Mouse (Mus musculus) adipocyte (in vitro differentiated cells): ENCODE measurements around the gene Tspan14.

ENCODE experiments used
- DNase-seq: peaks from one replicate; pipeline ENCODE4 v3.0.0-alpha.2; 2016; ENCODE audit warnings: low spot score

Tspan14 gene

GRCm38 (mm10) chr14:40952301-40952700 is 14.3 kb downstream of the Tspan14 start:
- DNase-seq: no peak

- DNase-seq: no peak
Observed at GRCm38 (mm10) chr14:40949730-40950614, 16.6 kb downstream of the Tspan14 start.

- DNase-seq: no peak
Observed at GRCm38 (mm10) chr14:40949047-40949446, 17.6 kb downstream of the Tspan14 start.

GRCm38 (mm10) chr14:40948522-40948921 is 18.1 kb downstream of the Tspan14 start:
- DNase-seq: no peak

- DNase-seq: no peak
Observed at GRCm38 (mm10) chr14:40947431-40948394, 18.9 kb downstream of the Tspan14 start.

- DNase-seq: no peak
Observed at GRCm38 (mm10) chr14:40943802-40944201, 22.8 kb downstream of the Tspan14 start.

- no peak for DNase-seq
Observed at GRCm38 (mm10) chr14:40942429-40942828, 24.2 kb downstream of the Tspan14 start.

- DNase-seq: no peak
Observed at GRCm38 (mm10) chr14:40938380-40938987, 28.1 kb downstream of the Tspan14 start.

GRCm38 (mm10) chr14:40937052-40937451 is 29.6 kb downstream of the Tspan14 start:
- DNase-seq: no peak

- no peak for DNase-seq
Observed at GRCm38 (mm10) chr14:40935481-40935880, 31.1 kb downstream of the Tspan14 start.

GRCm38 (mm10) chr14:40935054-40935453 is 31.6 kb downstream of the Tspan14 start:
- no peak for DNase-seq

GRCm38 (mm10) chr14:40933328-40933727 is 33.3 kb downstream of the Tspan14 start:
- no peak for DNase-seq

- DNase-seq: no peak
Observed at GRCm38 (mm10) chr14:40932225-40932624, 34.4 kb downstream of the Tspan14 start.

GRCm38 (mm10) chr14:40931115-40931829 is 35.3 kb downstream of the Tspan14 start:
- peak; percentile 4 for DNase-seq

GRCm38 (mm10) chr14:40929943-40930342 is 36.7 kb downstream of the Tspan14 start:
- no peak for DNase-seq

GRCm38 (mm10) chr14:40928897-40929296 is 37.7 kb downstream of the Tspan14 start:
- no peak for DNase-seq

- DNase-seq: no peak
Observed at GRCm38 (mm10) chr14:40927041-40927440, 39.6 kb downstream of the Tspan14 start.

GRCm38 (mm10) chr14:40924378-40925113 is 42.1 kb downstream of the Tspan14 start:
- DNase-seq: peak; percentile 32

GRCm38 (mm10) chr14:40921241-40921640 is 45.4 kb downstream of the Tspan14 start:
- DNase-seq: no peak

- no peak for DNase-seq
Observed at GRCm38 (mm10) chr14:40919521-40919920, 47.1 kb downstream of the Tspan14 start.

- DNase-seq: no peak
Observed at GRCm38 (mm10) chr14:40918477-40918876, 48.1 kb downstream of the Tspan14 start.
